Mouse (Mus musculus) heart, embryonic 15.5 days (tissue): ENCODE results near the gene Commd1. TPM values are rescaled to one million over a fixed set of nuclear protein-coding genes. Genes with fewer than 3 reads are reported as not detected.

Source experiments
- ATAC-seq: fragments of 200-750 bp; cut with Nextera tagmentation; replicated peaks from 2 replicates; pipeline ENCODE4 v1.8.0; 2017; ENCODE audit warnings: low read depth, moderate TSS enrichment; ENCODE audit not compliant: insufficient number of reproducible peaks, insufficient read depth, low FRiP score
- H3K27ac ChIP-seq: fragments of 300-500 bp; sonication (generic); 2 replicates; pipeline ENCODE4 v1.5.1; 2015; ENCODE audit warnings: mild to moderate bottlenecking, inconsistent platforms
- H3K27me3 ChIP-seq: fragments of 300-500 bp; sonication (generic); 2 replicates; pipeline ENCODE4 v1.6.1; 2015; ENCODE audit warnings: inconsistent platforms
- H3K36me3 ChIP-seq: fragments of 300-500 bp; sonication (generic); 2 replicates; pipeline ENCODE4 v1.6.1; 2015; ENCODE audit warnings: mild to moderate bottlenecking, inconsistent platforms
- H3K4me1 ChIP-seq: fragments of 300-500 bp; sonication (generic); replicated peaks from 2 replicates; pipeline ENCODE4 v1.6.1; 2015; ENCODE audit warnings: inconsistent platforms
- H3K4me2 ChIP-seq: fragments of 300-500 bp; sonication (generic); 2 replicates; pipeline ENCODE4 v1.6.1; 2015; ENCODE audit warnings: inconsistent platforms, mild to moderate bottlenecking, moderate library complexity
- H3K4me3 ChIP-seq: fragments of 300-500 bp; sonication (generic); 2 replicates; pipeline ENCODE4 v1.5.1; 2015; ENCODE audit warnings: mild to moderate bottlenecking, inconsistent platforms
- H3K9ac ChIP-seq: fragments of 300-500 bp; sonication (generic); 2 replicates; pipeline ENCODE4 v1.6.1; 2015; ENCODE audit warnings: mild to moderate bottlenecking, inconsistent platforms
- H3K9me3 ChIP-seq: fragments of 300-500 bp; sonication (generic); replicated peaks from 2 replicates; pipeline ENCODE4 v1.6.1; 2016; ENCODE audit warnings: inconsistent platforms
- WGBS: fragments of 180-500 bp; shearing (Covaris S2); methylation state at CpG from one replicate; pipeline ENCODE4 v1.1.7; 2015; ENCODE audit warnings: mixed read lengths; 5-methylcytosine and 5-hydroxymethylcytosine counted together
- polyA plus RNA-seq: library from polyadenylated mRNA; unstranded; fragments of >200 nt; fragmentation: Nextera tagmentation; extraction: Ambion mirVana; gene quantifications from 2 replicates; pipeline ENCODE4 v1.2.1, GENCODE M21; 2015

The Commd1 gene
- polyA plus RNA-seq, 1 experiment from 2014 or later: 351 TPM

DNA sequence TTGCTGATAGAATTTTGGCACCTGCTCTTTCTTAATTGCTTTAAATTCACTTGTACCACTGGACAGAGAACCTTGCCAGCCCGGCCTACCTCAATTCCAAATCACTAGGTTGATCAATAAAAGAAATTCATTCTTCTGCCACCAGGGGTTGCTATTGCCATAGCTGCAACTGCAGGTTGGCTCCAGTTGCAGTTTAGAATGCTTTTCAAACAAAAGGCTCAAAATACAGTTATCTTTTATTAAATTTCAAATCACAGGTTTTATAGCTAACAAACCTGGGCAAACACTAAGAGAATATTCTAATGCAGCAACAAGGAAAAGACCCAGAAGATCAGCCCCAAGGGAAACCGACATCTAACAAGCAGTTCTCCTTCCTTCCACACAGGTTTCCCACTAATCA is 5.2 kb upstream of the Commd1 start:
- Histone ChIP-seq H3K9me3 (no peaks in the 10 kb centered on the region), H3K27me3 (no peaks in the 10 kb centered on the region), H3K36me3 (no peaks in the 10 kb centered on the region), H3K9ac (no peak overlapping the region), H3K4me3 (no peak overlapping the region), H3K4me1 (peaks cover 12% of the 10 kb centered on the region), H3K27ac (no peak overlapping the region), H3K4me2 (no peak overlapping the region)
- WGBS: 46% methylated on average over 2 of the region's 2 CpGs
- ATAC-seq: no peak

DNA sequence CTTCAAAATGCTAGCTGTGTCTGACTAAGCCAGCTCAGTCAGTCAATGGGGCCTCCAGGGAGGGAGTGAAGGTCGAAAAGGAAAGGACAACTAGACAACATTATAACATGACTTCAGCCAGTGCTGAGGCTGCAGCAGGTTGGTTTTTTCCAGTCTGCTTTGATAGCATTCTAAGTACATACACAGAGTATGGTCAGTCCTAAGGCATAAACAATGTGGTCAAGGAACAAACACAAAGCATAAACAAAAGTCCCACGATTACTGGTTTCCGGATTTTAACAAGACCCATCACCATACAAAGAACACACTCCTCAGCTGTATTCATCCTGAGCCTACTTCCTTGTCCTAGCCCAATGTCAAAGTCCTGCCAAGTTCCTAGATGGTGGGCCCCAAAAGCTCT is 3.3 kb upstream of the Commd1 start:
- Histone ChIP-seq H3K9ac (no peak overlapping the region), H3K9me3 (no peaks in the 10 kb centered on the region), H3K36me3 (no peaks in the 10 kb centered on the region), H3K4me3 (no peak overlapping the region), H3K27ac (no peak overlapping the region), H3K27me3 (no peaks in the 10 kb centered on the region), H3K4me1 (peaks cover 10% of the 10 kb centered on the region), H3K4me2 (no peak overlapping the region)
- no peak for ATAC-seq
- WGBS: 74% methylated on average over 3 of the region's 3 CpGs

DNA sequence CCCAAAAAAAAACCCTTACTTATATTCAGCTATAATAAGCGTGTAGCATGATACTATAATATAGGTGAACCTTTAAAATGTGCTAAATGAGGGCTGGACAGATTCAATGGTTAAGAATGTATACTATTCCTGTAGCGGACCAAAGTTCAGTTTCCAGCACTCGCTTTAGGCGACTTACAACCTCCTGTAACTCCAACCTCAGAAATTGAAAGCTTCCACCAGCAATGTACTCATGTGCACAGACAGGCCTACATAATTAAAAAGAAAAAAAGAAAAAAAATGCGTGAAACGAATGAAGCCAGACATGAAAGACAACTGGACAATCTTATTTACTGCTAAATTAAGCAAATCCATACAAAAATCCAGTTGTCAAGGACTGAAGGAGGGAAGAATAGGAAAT is 664 bp upstream of the Commd1 start:
- ATAC-seq: no peak
- H3K4me2 ChIP-seq: peak overlapping the region; percentile 77
- 0 out of 2 replicates have a peak, but pooled peaks cover 5% of the 10 kb centered on the region for H3K36me3 ChIP-seq

GRCm38 (mm10) chr11:22981543-22981950 is 635 bp downstream of the Commd1 start:
- Histone ChIP-seq H3K27ac (peak overlapping the region; percentile 98), H3K4me2 (peak overlapping the region; percentile 77), H3K36me3 (peaks cover 15% of the 10 kb centered on the region; the same call in 1 of the 2 replicates), H3K27me3 (no peaks in the 10 kb centered on the region), H3K4me3 (peak overlapping the region; percentile 82), H3K9me3 (no peaks in the 10 kb centered on the region), H3K4me1 (peaks cover 19% of the 10 kb centered on the region), H3K9ac (peak overlapping the region; percentile 79)
- ATAC-seq: peak; percentile 12; the same call in 1 of the 2 replicates
- WGBS: 2% methylated on average over 12 of the region's 12 CpGs

More for the DNA sequence above, 664 bp upstream of the Commd1 start:
- Histone ChIP-seq H3K27ac (0 out of 2 replicates have a peak overlapping the region, but pooled peaks have one; percentile 98), H3K4me1 (peaks cover 16% of the 10 kb centered on the region), H3K4me3 (no peak overlapping the region), H3K27me3 (no peaks in the 10 kb centered on the region), H3K9ac (no peak overlapping the region), H3K9me3 (no peaks in the 10 kb centered on the region)
- WGBS: 75% methylated on average over 6 of the region's 6 CpGs

GRCm38 (mm10) chr11:22981041-22981440 is 1.1 kb downstream of the Commd1 start:
- H3K4me2 ChIP-seq: peak overlapping the region; percentile 77
- peaks cover 15% of the 10 kb centered on the region; the same call in 1 of the 2 replicates for H3K36me3 ChIP-seq
- H3K4me3 ChIP-seq: peak overlapping the region; percentile 82
- ATAC-seq: no peak
- peak overlapping the region; percentile 79 for H3K9ac ChIP-seq
- no peaks in the 10 kb centered on the region for H3K27me3 ChIP-seq
- H3K27ac ChIP-seq: peak overlapping the region; percentile 98
- no peaks in the 10 kb centered on the region for H3K9me3 ChIP-seq
- peaks cover 19% of the 10 kb centered on the region for H3K4me1 ChIP-seq
- 36% methylated on average over 4 of the region's 4 CpGs for WGBS

- Histone ChIP-seq H3K9ac (no peak overlapping the region), H3K4me3 (no peak overlapping the region), H3K27ac (no peak overlapping the region), H3K27me3 (no peaks in the 10 kb centered on the region), H3K36me3 (peaks cover 15% of the 10 kb centered on the region; the same call in 1 of the 2 replicates), H3K4me1 (peaks cover 28% of the 10 kb centered on the region), H3K9me3 (no peaks in the 10 kb centered on the region), H3K4me2 (no peak overlapping the region)
- no peak for ATAC-seq
- WGBS: 82% methylated on average over 1 of the region's 1 CpGs
Measured at GRCm38 (mm10) chr11:22979221-22979620, 3.0 kb downstream of the Commd1 start.

GRCm38 (mm10) chr11:22978711-22979110 is 3.5 kb downstream of the Commd1 start:
- no peak overlapping the region for H3K4me2 ChIP-seq
- WGBS: 52% methylated on average over 1 of the region's 1 CpGs
- H3K4me3 ChIP-seq: no peak overlapping the region
- H3K27me3 ChIP-seq: no peaks in the 10 kb centered on the region
- no peak overlapping the region for H3K27ac ChIP-seq
- H3K9me3 ChIP-seq: no peaks in the 10 kb centered on the region
- H3K36me3 ChIP-seq: peaks cover 15% of the 10 kb centered on the region; the same call in 1 of the 2 replicates
- H3K4me1 ChIP-seq: peaks cover 29% of the 10 kb centered on the region
- no peak for ATAC-seq
- H3K9ac ChIP-seq: no peak overlapping the region

- 83% methylated on average over 3 of the region's 3 CpGs for WGBS
- no peaks in the 10 kb centered on the region for H3K9me3 ChIP-seq
Measured at GRCm38 (mm10) chr11:22978215-22978614, 4.0 kb downstream of the Commd1 start.

GRCm38 (mm10) chr11:22973599-22973998 is 8.6 kb downstream of the Commd1 start:
- H3K27me3 ChIP-seq: no peaks in the 10 kb centered on the region
- peaks cover 19% of the 10 kb centered on the region; the same call in 1 of the 2 replicates for H3K36me3 ChIP-seq
- H3K9ac ChIP-seq: peak overlapping the region; percentile 53
- no peaks in the 10 kb centered on the region for H3K9me3 ChIP-seq
- ATAC-seq: no peak
- peaks cover 13% of the 10 kb centered on the region for H3K4me1 ChIP-seq
- H3K4me2 ChIP-seq: peak overlapping the region; percentile 59
- peak overlapping the region; percentile 66; the same call in 1 of the 2 replicates for H3K27ac ChIP-seq
- 51% methylated on average over 14 of the region's 14 CpGs for WGBS
- peak overlapping the region; percentile 58 for H3K4me3 ChIP-seq

More at GRCm38 (mm10) chr11:22978215-22978614, 4.0 kb downstream of the Commd1 start:
- Histone ChIP-seq H3K4me2 (no peak overlapping the region), H3K27me3 (no peaks in the 10 kb centered on the region), H3K4me3 (no peak overlapping the region), H3K27ac (no peak overlapping the region), H3K4me1 (peaks cover 29% of the 10 kb centered on the region), H3K9ac (no peak overlapping the region), H3K36me3 (peaks cover 15% of the 10 kb centered on the region; the same call in 1 of the 2 replicates)
- ATAC-seq: no peak

DNA sequence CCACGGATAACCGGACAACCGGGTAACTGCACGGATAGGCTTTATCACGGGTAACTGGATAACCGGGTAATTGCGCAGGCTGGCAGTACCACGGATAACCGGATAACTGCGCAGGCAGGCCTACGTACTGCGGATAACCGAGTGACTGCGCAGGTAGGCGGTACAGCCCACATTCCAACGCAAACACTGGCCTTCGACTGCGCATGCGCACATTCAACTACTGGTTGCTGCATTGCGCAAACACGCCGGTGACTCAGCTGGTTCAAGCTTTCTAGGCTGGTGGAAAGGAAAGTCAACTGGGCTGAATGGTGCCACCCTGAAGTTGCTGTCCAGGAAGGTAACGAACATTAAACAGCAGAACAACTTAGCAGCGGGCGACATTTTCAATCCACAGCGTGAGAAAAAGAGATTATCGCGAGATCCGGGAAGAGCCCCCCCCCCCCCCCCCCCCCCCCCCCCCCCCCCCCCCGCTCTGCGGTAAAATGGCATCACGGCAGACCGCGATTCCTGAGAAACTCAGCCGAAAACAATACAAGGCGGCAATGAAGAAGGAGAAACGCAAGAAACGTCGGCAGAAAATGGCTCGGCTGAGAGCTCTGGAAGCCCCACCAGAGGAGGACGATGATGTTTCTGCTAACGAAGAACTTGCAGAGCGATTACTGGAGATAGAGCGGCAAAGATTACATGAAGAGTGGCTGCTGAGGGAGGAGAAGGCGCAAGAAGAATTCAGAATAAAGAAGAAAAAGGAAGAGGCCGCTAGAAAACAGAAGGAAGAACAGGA is 9.2 kb downstream of the Commd1 start:
- peak overlapping the region; percentile 78 for H3K4me2 ChIP-seq
- H3K4me3 ChIP-seq: peak overlapping the region; percentile 58
- peak; percentile 51 for ATAC-seq
- H3K4me1 ChIP-seq: peaks cover 13% of the 10 kb centered on the region
- peak overlapping the region; percentile 53 for H3K9ac ChIP-seq
- H3K27ac ChIP-seq: peak overlapping the region; percentile 79
- H3K36me3 ChIP-seq: peaks cover 16% of the 10 kb centered on the region; the same call in 1 of the 2 replicates
- H3K9me3 ChIP-seq: no peaks in the 10 kb centered on the region
- 46% methylated on average over 44 of the region's 46 CpGs for WGBS
- no peaks in the 10 kb centered on the region for H3K27me3 ChIP-seq

DNA sequence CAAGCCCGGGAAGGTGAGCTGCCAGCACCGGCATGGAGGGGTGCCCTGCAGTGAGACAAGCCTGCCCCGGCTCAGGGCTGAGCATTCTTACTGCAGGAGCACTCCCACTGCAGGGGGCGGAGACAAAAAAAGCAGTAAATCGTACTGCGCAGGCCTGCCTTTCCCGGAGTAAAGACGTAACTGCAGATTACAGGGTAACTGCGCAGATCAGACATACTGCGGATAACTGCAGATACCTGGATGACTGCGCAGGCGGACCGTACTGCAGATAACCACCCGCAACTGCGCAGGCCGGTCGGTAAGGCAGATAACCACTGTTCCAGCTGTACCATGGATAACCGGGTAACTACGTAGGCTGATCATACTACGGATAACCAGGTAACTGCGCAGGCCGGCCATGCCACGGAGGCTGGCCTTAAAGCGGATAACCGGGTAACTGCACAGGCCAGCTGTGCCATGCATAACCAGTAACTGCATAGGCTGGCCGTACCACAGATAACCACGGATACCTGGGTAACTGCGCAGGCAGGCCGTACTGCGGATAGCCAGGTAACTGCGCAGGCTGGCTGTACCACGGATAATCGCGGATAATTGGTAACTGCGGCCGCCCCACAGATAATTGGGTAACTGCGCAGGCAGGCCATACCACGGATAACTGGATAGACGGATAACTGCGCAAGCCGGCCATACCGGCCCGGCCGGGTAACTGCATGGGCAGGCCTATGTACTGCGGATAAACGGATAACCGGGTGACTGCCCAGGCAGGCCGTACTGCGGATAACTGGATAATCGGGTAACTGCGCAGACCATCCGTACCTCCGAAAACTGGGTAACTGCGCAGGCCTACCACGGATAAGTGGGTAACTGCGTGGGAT is 10.1 kb downstream of the Commd1 start, which contains the start of gene Zrsr1:
Gene Zrsr1, plus strand, starts transcription at position 171 of the 875 bp plus-strand sequence.
- Histone ChIP-seq H3K36me3 (peaks cover 16% of the 10 kb centered on the region; the same call in 1 of the 2 replicates), H3K27me3 (no peaks in the 10 kb centered on the region), H3K4me1 (peaks cover 13% of the 10 kb centered on the region), H3K27ac (peak within 1 kb of the TSS; percentile 79), H3K4me3 (peak within 1 kb of the TSS; percentile 58), H3K9ac (peak within 1 kb of the TSS; percentile 53), H3K9me3 (peaks cover 4% of the 10 kb centered on the region; the same call in 1 of the 2 replicates), H3K4me2 (peak within 1 kb of the TSS; percentile 78)
- 49% methylated on average over 56 of the region's 56 CpGs for WGBS
- peak; percentile 70 for ATAC-seq
